Mouse (Mus musculus): Measurements from ENCODE around the gene Idh3b. TPM values are rescaled to one million over a fixed set of nuclear protein-coding genes. Genes with fewer than 3 reads are reported as not detected.

The Idh3b gene
- total and polyA plus RNA-seq, 3 experiments: 134 to 315 (median 160) TPM

DNA sequence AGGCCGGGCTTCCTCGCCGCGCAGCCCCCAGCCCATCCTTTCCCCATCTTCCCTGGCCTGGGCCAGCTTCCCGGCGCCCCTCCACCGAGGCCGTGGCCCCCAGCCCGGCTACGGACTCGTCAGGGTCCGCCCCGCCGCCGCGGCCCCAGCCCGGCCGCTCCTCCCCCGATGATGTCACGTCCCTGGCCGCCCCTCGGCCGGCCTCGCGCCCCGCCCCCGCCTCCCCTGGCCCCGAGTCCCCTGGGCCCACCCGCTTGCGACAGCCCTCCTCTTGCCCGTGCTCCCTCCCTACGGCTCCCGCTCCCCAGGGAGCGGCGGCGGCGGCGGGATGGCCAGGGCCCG is 10.6 kb upstream of the Idh3b start, which contains the start of gene Ebf4:
Gene Ebf4, plus strand, starts transcription at position 234 of the 342 bp plus-strand sequence.
- dilution Hi-C loops (cut with MboI; ENCODE audit: extremely low pct_ligation_motif_present, extremely low pct_unique_long_range_greater_than_20kb, low sequenced_read_pairs) (no loop called here), in situ Hi-C loops (cut with MboI; ENCODE audit: low pct_ligation_motif_present, low pct_unique_long_range_greater_than_20kb, low sequenced_read_pairs) (loop anchor here (10.0 to 25.0 kb wide), 2 partner anchors 70 to 267 kb away; partner anchors contain the start of gene Mrps26)
- no peak for DNase-seq (ENCODE audit: extremely low read depth)
- Histone ChIP-seq H3K4me3 (replicated peaks in 1 of 3; ENCODE audit: low read depth in 2 of 3, low read length in 2 of 3, poor library complexity in 1 of 3) (peak within 1 kb of the TSS in 2 of 3 experiments; percentile 35 to 64), H3K9me3 (replicated peaks; ENCODE audit: low read length) (no peaks in the 10 kb centered on the region), H3K4me1 (ENCODE audit: control insufficient read depth in 1 of 2, insufficient read depth in 2 of 2) (peaks cover 15 to 36% of the 10 kb centered on the region in 2 experiments), H3K79me2 (replicated peaks; ENCODE audit: control insufficient read depth, extremely low read depth, insufficient read depth, poor library complexity, severe bottlenecking) (no peaks in the 10 kb centered on the region), H3K27me3 (replicated peaks) (peaks cover 37% of the 10 kb centered on the region), H3K9ac (ENCODE audit: insufficient read depth, low read depth) (peak within 1 kb of the TSS; percentile 62), H3K36me3 (replicated peaks in 1 of 2; ENCODE audit: control insufficient read depth in 1 of 2, insufficient read depth in 1 of 2, low read length in 1 of 2) (peaks cover 2 to 8% of the 10 kb centered on the region in 2 experiments), H3K27ac (ENCODE audit: insufficient read depth, low read depth) (no peak within 1 kb of the TSS), H3K4me2 (ENCODE audit: insufficient read depth, low read depth, poor library complexity, severe bottlenecking) (peak within 1 kb of the TSS; percentile 67)
- TF ChIP-seq JUND (conservative IDR thresholded peaks at IDR 0.05; ENCODE audit: low read depth, low read length) (no peak), SIN3A (IDR thresholded peaks at IDR 0.05; ENCODE audit: low read length) (no peak), MXI1 (IDR thresholded peaks at IDR 0.05; ENCODE audit: low read depth, low read length) (no peak), GABPA (IDR thresholded peaks at IDR 0.05; ENCODE audit: insufficient replicate concordance, low read depth, low read length) (no peak), TCF12 (IDR thresholded peaks at IDR 0.05; ENCODE audit: low read depth, low read length) (no peak), CHD1 (IDR thresholded peaks at IDR 0.05; ENCODE audit: low read depth, low read length) (no peak), CTCF (conservative IDR thresholded peaks at IDR 0.05 in 1 of 2, IDR thresholded peaks at IDR 0.05 in 1 of 2; ENCODE audit: low read depth in 2 of 2, low read length in 2 of 2) (no peak), EP300 (IDR thresholded peaks at IDR 0.05; ENCODE audit: low read length) (no peak), E2F4 (IDR thresholded peaks at IDR 0.05; ENCODE audit: insufficient replicate concordance, low read depth, low read length) (no peak), POLR2AphosphoS2 (IDR thresholded peaks at IDR 0.05; ENCODE audit: low read depth, low read length) (no peak), ELF1 (IDR thresholded peaks at IDR 0.05; ENCODE audit: low read depth, low read length) (no peak), ZNF384 (IDR thresholded peaks at IDR 0.05; ENCODE audit: low read depth, low read length) (no peak), IRF4 (IDR thresholded peaks at IDR 0.05; ENCODE audit: low read depth, low read length) (no peak), POLR2A (IDR thresholded peaks at IDR 0.05; ENCODE audit: low read depth, low read length) (no peak), RAD21 (IDR thresholded peaks at IDR 0.05; ENCODE audit: low read depth, low read length) (no peak), ETS1 (conservative IDR thresholded peaks at IDR 0.05; ENCODE audit: low read depth, low read length) (no peak), MAX (IDR thresholded peaks at IDR 0.05; ENCODE audit: low read length) (no peak)

DNA sequence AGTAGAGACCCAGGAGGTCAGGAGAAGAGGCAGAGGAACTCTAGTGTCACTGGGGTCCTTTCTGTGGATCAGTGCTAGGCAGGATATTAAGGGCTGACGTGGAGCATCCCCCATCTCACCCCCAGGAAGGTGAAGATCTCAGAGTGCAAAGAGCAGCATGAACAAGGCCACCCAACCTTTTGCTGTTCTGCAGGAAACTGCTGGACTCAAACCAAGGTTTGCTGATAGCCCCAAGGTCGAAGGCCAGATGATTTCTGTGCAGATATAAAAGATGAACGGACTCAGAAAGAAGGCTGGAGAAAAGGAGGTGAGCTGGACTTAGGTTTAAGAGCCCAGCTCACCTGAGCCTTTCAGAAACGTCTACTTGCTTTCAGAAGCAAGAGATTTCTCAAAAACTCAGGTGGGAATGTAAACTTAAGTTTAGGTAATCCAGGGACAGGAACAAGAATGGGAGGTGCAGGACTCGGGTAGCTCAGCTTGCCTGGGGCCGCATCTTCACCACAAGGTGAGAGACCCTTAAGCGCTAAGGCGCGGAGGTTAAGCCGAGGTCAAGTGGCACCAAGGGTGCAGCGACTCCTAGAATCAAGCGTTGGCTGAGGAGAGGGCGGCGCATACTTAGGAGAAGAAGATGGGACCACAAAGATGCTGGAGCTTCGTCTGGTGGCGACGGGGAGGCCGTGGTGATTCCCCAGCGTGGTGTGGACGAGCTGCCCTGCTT is 10.0 kb upstream of the Idh3b start:
- Histone ChIP-seq H3K4me3 (replicated peaks in 1 of 3; ENCODE audit: low read depth in 2 of 3, low read length in 2 of 3, poor library complexity in 1 of 3) (peak overlapping the region in 1 of 3 experiments; percentile 64), H3K79me2 (replicated peaks; ENCODE audit: control insufficient read depth, extremely low read depth, insufficient read depth, poor library complexity, severe bottlenecking) (no peaks in the 10 kb centered on the region), H3K9ac (ENCODE audit: insufficient read depth, low read depth) (no peak overlapping the region), H3K36me3 (replicated peaks in 1 of 2; ENCODE audit: control insufficient read depth in 1 of 2, insufficient read depth in 1 of 2, low read length in 1 of 2) (peaks cover 2 to 8% of the 10 kb centered on the region in 2 experiments), H3K4me1 (ENCODE audit: control insufficient read depth in 1 of 2, insufficient read depth in 2 of 2) (peaks cover 15 to 36% of the 10 kb centered on the region in 2 experiments), H3K4me2 (ENCODE audit: insufficient read depth, low read depth, poor library complexity, severe bottlenecking) (peak overlapping the region; percentile 67), H3K9me3 (replicated peaks; ENCODE audit: low read length) (no peaks in the 10 kb centered on the region), H3K27me3 (replicated peaks) (peaks cover 37% of the 10 kb centered on the region), H3K27ac (ENCODE audit: insufficient read depth, low read depth) (no peak overlapping the region)
- DNase-seq (ENCODE audit: extremely low read depth): no peak
- in situ Hi-C loops (cut with MboI; ENCODE audit: low pct_ligation_motif_present, low pct_unique_long_range_greater_than_20kb, low sequenced_read_pairs): loop anchor here (10.0 to 25.0 kb wide), 2 partner anchors 70 to 268 kb away; partner anchors contain the start of gene Mrps26
- TF ChIP-seq USF1 (IDR thresholded peaks at IDR 0.05; ENCODE audit: low read depth, low read length) (no peak), MYC (IDR thresholded peaks at IDR 0.05; ENCODE audit: low read depth, low read length) (no peak)
- dilution Hi-C loops (cut with MboI; ENCODE audit: extremely low pct_ligation_motif_present, extremely low pct_unique_long_range_greater_than_20kb, low sequenced_read_pairs): no loop called here
